Mouse (Mus musculus) frontal cortex, postnatal 10 days (tissue): ENCODE data around the gene Rfx4.

Experiments
- DNase-seq, 2 experiments: peaks; one replicate each; pipeline ENCODE4 v3.0.0; 2022; ENCODE audit warnings: low spot score in 2 of 2, mixed read lengths in 1 of 2

Gene Rfx4

DNA sequence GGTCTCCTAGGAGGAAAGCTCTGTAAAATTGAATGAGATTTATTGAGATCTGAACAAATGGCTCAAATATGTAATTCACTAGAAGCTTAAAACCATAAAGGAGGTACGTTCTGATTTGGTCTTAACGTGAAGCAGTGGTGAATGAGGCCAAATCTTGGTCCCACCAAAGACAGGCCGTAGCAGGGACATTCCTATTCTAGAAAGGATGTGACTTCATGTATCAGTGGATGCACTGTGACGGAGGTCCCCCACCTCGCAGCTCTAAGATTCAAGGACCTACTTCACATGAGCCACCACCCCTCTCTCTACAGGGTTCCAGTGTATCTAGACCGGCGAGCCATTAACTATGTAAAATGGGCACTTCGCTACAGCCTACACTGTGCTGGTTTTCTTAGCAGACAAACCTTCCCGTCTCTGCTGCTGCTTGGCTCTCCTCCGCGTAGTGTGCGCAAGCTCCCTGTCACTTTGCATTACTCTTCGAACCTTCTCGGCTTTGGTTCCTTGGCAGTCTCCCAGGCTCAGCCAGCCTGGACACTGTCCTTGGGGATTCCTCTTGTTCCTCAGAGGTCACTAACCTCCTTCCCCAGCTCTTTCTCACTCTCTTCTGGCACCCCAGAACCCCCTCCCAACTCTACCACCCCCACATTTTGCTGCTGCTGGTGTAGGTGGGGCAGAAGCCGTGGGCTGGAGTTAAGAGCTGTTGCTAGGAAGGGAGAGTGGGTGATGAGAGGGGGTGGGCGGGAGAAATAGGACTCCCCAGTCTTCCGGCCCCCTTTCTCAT lies 153.3 kb downstream of the Rfx4 start:
- peak in 1 of 2 experiments; percentile 42 for DNase-seq

DNA sequence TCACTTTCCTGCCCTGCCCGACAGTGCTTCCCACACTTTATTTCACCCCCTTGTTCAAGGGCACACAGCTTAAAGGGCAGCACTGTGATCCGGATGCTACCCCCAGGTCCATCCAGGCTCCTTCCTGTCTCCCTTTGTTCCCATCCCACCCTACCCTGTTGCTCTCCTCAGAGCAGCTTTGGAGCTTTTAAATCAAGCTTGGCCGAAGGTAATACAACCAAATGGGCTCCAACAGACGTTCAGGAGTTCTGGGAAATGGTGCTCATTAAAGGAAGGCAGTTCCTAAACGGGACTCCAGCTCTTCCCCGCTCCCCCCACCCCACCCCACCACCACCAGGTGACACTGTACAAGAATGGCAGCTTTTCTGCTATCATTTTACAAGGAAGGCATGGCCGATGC lies 154.3 kb downstream of the Rfx4 start:
- no peak for DNase-seq

DNA sequence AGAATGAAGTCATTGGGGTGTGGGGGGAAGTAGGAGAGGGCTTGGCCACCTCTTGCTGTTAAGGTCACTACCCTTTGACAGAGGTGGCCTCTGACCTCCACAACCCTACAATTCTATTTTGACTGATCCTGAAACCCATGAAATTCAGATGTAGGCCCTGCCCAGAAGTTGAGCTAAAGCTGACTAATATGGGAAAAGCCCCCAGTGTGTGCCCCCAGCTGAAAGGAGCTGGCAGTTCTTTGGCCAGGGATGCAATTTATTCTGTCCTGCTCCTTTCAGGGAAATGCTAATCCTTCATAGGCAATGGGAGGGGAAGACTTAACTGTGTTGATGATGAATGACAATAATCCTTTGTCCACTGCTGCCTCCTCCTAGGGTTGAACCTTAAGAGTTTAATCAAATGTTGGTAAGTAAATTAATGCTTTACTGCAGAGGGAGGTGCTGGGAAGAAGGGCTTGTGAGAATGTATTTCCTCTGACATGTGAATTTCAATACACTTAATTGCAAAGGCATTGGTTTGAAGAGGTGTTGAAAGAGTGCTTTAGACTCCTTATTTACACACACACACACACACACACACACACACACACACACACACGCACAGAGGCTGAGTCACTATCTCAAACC lies 155.0 kb downstream of the Rfx4 start:
- DNase-seq: no peak

DNA sequence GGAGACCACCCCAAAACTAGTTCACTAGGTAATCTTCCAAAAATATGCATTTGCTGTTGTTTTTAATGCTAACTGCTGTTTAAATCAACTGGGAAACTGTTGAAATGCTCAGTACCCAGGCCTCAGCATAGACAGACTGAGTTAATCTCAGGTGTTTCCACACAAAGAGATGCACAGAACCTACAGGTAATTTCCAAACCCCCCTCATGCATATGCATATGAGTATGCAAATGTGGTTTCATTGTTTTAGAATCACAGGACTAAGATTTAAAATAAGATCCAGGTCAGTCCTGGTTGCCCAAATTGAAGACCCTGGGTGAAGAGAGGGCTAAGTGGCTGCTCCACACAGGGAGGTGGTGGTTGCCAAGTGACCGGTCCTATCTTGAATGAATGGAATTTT lies 157.3 kb downstream of the Rfx4 start:
- no peak for DNase-seq

DNA sequence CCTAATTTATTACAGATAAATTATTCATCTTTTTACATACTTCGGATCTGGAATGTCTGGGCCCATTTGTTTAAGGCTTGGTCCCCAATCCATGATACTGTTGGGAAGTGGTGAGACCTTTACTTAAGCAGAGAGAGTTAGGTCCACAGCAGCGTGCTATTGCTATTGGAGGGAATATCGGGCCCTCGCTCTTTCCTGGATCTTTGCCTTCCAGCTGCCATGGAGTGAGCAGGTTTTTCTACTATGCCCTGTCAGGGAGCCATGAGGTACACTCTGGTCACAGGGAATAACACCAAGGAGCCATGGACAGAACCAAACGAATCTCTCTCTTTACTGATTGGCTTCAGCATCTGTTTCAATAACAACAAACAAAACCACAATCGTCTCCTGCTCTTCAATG lies 159.6 kb downstream of the Rfx4 start:
- DNase-seq: no peak

DNA sequence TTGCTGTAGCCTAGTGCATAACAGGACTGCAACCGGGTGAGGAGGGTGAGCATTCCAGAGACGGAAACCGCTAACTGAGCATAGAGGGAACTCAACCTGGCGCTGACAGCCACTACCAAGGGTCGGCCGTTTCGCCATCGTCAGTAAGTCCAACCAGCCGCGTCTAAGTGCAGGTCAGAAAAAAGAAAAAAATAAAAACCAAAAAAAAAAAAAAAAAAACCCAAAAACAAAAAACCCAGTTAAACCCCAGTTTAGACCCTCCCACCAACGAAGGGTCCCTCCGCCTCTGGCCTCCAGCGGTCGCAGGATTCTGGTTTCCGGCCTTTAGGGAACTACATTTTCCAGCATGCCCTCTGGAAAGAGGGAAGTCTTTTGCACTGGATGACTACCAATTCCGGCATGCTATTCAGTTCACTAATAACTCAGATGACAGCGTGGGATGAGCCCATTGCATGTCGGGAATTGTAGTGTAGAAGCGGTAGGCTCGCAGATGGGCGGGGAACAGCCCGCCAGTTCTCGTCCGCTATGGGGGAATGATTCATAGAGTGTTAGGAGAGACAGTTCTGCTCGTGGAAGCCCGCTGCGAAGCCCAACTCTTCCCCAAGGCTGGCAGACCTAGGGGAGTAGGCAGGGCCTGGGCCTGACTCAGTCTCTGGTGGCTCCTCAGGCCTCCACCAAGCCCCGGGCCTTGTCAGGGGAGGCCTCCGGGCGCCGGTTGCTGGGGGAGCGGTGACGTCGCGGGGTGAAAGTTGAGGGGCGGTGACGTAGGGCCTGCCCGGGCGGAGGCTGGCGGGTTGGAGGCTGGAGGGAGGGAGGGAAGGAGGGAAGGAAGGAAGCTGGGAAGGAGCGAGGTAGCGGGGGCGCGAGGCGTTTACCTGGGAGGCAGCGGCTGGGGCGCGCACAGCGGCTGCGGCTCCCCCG lies 161.2 kb downstream of the Rfx4 start, which contains the start of gene Ric8b:
Gene Ric8b (plus strand): TSS at position 807 of the 921 bp plus-strand sequence.
- DNase-seq: peak; percentile 94 to 95

DNA sequence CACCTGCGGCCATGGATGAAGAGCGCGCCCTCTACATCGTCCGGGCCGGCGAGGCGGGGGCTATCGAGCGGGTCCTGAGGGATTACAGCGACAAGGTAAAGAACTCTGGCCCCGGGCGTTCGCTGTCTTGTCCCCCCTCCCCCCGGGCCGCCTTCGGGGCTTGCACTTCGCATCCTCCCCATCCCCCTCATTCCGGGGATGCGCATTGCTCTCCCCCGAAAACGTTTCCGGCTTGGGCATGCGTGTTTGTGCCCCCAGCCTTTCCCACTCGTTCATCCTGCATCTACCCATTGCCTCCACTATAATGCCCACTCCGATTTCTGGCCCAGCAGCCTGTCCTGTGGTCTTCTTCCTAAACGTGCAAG lies 161.9 kb downstream of the Rfx4 start:
- no peak for DNase-seq

DNA sequence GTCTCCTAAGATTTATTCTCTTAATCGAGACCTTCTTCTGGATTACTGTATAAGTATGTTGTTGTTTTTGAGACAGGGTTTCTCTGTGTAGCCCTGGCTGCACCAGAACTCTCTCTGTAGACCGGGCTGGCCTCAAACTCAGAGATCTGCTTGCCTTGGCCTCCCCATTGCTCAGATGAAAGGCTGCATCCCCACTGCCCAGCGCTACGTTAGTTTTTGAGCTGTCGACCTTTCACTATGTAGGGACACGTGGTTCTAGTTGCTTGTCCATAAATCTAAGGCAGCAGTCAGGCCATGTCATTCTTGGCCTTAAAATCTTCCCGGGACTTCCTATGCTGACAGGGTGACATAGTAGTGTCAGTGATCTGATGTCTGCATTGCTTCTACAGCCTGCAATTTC lies 170.5 kb downstream of the Rfx4 start:
- DNase-seq: no peak

DNA sequence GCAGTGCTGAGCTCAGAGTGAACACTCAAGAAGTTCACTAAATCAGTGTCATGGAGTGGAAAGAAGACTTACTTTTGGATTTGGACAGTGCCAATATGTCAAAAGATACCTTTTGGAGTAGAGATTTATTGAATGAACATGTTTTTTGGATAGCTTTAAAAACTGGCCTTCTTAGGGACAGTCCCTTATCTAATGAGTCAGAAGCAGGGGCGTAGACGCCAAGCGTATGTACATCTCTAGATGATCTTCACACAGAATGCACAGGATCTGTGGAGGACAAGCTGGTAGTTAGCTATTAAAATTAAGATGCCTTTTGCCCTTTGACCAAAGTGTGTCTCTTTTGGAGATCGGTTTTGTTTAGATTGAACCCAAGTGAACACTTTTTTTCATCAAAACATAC lies 171.0 kb downstream of the Rfx4 start:
- no peak for DNase-seq

DNA sequence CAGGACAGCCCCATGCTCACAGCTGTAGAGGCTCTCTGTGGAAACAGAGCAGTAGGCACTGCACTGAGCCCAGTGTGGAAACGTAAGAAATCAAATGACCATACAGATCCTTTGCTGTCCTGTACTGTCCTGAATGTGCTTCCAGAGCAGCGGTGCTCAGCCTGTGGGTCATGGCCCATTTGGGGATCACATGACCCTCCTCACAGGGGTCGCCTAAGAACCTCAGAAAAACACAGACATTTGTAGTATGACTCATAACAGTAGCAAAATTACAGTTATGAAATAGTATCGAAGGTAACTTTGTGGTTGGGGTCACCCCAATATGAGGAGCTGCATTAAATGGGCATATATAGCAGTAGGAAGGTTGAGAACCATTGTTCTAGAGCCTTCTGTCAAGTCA lies 172.6 kb downstream of the Rfx4 start:
- no peak for DNase-seq

DNA sequence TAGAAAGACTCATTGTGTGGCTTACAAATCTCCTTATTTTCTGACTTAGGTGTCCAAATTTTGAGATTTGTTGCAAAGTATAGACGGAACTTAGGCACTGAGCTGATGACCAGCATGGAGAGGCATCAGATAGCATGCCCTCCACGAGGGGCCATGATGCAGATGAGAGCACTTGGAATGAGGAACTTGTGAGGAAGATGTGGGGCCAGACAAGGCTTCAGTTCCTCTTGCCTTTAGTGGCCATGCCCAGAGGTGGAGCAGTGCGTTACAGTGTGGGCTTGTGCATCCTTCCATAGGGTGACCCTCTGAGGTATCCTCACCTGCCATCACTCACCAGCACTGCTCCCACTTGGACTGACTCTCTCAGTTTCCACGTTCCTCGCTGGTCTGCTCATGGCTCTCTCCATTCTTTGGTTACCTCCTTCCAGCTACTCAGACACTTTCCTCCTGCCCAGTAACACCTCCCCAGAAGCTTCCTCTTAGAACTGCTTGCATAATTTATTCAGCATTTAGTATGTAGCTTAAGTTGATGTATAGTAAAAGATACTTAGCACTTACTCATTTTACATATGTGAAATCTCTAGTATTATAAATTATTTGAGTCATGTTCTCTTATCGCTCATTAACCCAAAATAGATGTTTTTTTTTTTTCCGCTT lies 179.8 kb downstream of the Rfx4 start:
- DNase-seq: no peak

DNA sequence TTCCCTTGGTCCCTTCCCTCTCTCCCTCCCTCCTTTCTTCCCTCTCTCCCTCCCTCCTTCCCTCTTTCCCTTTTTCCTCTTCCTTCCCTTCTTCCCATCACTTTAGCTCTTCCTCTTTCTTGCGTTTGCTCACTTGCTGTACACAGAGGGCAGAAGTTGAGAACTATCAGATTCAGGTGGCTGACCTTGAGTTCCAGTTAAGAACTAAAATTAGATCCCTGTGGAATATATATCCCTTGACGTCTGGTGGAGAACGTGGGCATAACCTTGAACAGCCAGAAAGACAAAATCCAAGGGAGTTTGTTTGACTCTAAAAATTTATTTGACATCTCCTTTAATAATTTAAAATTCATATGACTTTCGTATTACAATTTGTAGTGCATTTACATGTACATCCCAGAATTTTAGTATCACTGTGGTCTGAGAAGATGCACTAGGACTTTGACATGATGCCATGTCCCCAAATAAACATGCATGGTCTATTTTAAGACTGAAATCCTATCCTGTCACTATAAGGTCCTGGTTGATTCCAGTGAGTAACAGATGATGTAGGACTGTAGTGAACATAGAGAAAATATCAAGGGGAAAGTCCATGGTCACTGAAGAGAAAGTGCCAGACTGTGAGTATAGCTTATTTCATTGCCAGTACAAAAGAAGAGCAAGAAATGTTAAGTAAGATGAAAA lies 181.1 kb downstream of the Rfx4 start:
- no peak for DNase-seq

DNA sequence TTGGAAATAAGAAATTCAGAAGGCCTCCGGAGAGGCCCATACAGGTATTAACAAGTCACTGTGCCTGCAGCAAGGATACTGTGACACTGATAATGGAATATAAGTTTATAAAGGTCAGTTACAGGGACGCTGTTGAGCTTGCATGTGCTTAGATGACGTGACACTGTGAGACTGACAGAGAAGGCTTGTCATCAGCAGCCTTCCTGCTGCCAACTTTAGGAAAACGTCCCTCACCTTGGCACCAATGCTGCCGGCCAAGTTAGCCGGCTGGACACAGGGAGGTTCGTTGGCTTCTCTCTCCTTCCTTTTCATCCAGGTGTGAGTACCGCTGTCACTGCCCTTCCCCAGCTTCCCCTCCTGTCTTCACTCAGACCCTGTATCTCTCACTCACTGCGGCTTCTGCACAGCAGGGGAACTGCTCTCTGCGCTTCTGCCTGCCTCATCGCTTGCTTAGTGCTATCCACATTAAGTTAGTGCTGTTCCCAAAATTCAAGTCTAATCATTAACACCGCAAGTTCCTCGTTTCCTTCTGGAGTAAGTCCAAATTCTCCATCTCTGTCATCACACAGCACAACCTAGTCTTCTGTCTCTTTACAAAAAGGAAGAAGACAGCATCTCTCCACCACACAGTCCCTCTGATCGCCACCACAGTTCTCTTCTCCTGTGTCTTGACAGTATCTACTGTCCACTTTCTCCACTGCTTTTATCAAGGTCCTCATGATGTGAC lies 182.4 kb downstream of the Rfx4 start:
- no peak for DNase-seq

DNA sequence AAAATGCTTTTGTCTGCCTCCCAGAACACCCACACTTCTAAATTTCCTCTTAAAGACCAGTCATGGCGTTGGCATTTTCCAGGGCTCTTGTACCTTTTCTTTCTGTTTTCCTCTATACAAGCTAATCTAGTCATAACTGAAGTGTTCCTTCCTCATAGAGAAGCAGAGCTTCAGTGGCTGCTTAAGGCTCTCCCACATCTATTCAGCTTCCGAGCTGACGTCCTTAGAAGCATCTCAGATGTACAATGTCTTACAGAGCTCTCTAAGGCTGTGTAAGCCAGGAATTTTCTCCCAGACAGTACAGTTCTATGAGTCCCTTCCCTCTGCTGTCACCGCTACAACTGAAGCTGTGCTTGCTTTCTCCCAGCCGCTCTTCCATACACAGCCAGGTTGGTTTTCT lies 183.0 kb downstream of the Rfx4 start:
- no peak for DNase-seq

DNA sequence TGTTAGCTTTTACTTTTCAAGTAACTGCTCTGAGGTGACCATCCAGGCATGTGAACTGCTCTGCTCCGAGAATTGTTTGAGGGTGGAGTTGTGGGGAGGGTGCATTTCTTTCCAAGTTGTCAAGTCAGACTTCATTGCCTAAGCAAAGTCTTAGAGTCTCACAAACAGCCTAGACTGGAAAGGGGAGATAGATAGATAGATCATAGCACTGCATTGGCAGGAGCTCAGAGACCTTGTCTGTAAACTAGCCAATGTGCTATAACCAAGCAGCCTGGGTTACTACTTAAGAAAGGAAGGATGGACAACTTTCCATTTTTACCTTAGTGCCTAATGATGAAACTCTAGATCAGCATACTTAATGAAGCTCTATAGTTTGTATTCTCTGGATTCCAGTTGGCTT lies 184.5 kb downstream of the Rfx4 start:
- DNase-seq: no peak

DNA sequence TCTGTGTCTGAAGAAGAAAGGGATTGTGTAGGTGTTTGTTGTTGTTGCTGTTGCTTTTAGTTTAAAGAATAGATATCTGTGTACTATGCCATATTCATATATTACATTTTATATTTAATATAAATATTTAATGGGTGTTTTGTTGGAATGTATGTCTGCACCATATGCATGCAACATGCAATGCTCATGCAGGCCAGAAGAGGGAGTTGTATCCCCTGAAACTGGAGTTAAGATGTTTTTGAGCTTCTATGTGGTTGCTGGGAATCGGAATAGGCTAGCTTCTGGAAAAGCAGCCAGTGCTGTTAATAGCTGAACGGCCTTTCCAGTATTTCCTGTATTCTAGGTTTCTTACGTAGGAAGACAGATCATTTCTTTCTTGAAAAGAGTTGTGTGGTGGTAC lies 189.8 kb downstream of the Rfx4 start:
- DNase-seq: no peak

DNA sequence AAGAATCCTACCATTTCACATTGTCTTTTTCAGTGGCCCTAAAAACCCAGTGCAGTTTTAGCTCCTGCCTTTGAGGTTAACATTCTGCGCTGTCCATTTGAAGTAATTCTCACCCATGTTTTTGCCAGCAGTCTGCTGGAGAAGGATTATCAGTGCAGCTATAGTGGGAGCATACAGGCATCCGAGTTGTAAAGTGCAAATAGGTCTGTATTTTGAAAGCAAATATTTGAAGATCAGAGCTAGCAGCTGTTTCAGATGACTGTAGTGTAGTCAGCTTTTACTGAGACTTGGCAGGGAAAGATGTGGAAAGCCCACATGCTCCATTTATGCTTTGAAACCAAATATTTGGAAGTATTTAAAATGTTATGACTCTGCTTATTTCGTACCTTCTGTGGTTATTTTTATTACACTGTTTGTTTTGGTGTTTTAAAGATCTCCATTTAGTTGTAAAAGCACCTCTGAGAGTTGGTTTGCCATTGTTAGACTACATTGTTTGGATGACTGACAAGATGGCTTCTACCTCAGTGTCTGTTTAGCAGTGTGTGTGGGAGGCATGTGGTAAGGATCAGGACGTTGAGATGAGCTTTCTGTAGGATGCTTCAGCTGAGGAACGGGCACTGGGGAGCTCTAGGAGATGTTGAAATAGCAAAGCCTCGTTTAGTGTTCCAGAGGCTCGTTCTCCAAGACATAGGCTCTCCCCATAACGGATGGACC lies 193.3 kb downstream of the Rfx4 start:
- no peak for DNase-seq

DNA sequence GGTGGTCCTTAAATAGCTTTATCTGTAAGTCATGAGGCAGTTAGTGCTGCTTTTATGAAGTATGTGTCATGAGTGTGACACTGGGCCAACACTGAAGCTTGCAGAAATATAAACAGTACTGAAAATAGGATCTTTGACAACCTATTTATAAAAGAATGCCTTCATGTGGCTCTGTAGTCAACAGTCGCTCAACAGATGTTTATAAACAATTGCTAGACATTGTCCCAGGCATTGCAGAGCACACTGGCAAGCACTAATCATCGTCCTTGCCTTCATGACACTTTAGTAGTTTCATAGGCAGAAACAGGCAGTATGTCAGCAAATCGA lies 193.8 kb downstream of the Rfx4 start:
- no peak for DNase-seq

DNA sequence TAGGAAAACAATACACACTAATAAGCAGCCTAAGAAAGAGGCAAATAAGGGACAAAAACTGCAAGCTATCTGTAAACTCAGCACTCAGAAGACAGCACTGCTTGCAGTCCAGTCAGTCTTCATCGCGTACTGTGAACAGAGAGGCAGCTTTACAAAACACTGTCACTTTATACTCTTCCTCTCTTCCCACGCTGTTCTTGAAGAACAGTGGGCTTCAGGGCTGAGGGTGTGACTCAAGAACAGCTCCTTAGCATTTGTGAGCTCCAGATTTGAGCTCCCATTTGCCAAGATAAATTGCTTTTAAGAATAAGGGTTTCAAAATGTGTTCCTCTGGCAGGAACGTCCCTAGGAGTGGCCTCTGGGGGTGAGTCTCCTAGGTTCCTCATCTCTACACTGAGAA lies 194.5 kb downstream of the Rfx4 start:
- no peak for DNase-seq

DNA sequence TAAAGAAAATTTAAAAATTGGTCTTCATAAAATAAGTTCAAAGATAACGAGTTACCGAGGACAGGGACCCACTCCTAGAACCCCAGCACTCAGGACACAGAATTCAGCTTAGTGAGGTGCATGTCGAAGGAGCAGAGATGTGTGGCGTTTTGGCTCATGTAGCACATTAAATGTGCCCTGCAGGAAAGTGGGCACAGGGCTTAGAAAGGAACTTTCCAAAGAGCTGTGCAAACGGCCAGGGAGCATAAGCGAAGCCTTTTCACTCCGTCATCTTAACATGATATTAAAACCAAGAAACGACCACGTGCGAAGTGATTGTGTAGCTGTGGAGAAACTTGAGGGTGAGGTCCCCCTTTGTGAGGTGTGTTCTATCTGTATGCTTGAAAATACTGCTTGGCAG lies 198.4 kb downstream of the Rfx4 start:
- no peak for DNase-seq
